Mouse (Mus musculus): ENCODE measurements around the gene Dgki.

Gene Dgki

DNA sequence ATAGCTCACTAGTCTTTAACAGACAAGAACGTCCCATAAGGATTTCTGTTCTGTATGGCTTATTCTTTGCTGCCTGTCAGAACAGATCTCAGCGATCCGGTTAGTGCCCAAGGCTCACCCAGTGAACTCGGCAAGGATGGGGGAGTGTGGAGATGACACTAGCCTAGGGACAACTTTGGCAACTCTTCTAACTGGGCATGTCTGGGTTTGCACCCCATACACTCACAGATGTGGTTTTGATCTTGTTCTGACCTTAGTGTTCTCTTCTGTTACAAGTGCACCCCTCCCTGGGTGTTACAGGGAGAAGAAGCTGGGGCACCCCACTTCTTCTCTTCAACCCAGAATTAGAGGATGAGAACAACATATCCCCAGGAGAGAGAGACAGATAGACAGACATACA, 1.0 kb downstream of the Dgki start:
- intact Hi-C loops (cut with DNase I) = no loop called here

DNA sequence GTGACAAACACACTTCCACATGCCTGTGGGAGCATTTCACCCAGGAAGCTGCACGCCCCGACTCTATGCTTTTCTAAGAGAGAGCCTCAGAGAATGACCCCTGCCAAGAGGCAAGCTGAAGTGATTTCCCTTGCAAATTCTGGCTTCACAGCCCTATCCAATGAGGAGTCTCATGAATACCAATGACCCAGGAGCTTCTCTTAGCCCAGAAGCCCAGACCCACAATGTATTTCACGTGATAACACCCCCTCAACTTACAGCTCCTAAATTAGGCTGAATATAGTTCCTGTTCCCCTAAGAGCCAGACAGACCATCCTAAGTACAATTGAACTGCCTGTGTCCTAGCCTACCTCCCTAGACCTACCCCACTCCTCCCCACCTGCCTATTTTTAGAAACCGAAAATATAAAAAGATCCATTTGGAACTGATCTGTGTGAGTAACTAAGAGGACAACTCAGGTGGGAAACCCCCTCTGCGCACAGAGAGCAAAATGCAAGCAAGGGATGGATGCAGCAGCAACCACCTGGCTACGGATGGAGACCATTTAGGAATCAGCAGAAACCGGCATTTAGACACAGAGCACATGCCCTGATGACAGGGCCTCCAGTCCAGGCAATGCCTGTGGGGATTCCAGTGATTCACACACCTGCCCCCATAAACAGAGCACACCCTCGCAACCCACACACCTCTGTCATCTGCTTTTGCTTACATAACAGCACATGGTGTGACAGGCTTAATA, 2.1 kb downstream of the Dgki start:
- intact Hi-C loops (cut with DNase I) = no loop called here

DNA sequence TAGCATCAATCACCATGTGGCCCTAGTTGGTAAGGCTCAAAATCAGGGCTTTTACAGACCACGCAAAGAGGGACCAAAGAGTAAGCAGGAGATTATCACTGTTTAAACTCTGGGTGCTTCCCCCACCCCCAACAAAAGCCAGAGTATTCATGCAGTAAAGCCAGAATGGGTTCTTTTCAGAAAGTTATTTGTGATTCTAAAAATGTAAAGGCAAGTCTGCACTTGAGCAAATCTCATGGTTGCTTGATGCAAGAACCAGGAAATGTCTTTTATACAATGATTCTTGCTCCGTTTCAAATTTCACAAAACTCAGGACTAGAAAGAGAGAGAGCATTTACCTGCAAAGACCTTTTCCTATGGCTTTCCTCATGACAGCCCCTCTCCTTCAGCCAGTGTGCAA, 7.9 kb downstream of the Dgki start:
- intact Hi-C loops (cut with DNase I) = no loop called here

DNA sequence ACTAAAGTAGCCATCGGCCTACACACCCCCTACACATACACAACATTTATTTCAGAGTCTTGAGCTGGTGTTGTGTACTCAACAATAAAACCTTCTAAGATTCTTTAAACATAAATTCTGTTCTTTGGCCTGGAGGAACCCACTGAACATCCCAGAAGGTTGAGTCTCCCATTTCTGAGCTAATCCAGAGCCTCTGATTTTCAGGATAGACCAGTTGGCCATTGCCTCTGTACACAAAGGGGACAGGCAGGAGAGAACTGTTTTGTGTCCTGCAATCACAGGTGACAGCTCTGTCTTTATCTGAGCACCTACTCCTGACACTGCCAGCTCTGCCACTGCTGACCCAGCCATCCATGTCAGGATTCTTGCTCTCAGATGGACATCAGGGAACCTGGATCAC, 8.8 kb downstream of the Dgki start:
- intact Hi-C loops (cut with DNase I) = no loop called here

DNA sequence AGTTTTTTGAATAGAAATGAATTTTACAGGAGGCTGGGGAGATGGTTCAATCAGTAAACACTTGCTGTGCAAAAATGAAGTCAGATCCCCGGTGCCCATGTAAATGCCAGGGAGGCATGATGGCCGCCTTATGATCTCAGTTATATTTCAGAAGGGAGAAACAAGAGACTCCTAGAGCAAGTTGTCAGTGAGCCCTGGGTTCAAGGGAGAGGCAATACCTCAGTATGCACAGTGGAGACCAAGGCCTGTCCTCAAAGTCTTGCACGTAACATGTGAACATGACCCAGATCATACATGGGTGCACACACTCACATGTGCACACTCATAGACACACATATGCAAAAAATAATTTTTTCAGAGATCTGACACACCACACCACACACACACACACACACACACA, 9.3 kb downstream of the Dgki start:
- intact Hi-C loops (cut with DNase I) = no loop called here

DNA sequence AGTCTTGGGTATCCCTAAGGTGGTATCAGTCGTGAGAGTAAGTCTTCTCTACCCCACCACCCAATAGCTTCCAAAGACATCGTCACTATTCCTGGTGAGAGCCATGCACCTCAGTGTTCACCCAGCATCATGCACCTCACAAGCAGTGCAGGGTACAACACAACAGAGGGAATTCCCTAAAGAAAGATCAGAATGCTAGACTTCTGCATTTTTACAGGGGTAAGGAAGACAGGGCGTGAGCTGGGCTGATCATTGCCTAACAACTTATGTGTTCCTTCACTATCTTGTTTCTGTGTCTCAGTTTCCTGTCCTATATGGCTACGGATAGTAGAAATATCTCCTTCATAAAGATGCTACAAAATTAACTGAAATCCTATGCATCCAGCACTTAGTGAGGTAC, 13.8 kb downstream of the Dgki start:
- intact Hi-C loops (cut with DNase I) = no loop called here

DNA sequence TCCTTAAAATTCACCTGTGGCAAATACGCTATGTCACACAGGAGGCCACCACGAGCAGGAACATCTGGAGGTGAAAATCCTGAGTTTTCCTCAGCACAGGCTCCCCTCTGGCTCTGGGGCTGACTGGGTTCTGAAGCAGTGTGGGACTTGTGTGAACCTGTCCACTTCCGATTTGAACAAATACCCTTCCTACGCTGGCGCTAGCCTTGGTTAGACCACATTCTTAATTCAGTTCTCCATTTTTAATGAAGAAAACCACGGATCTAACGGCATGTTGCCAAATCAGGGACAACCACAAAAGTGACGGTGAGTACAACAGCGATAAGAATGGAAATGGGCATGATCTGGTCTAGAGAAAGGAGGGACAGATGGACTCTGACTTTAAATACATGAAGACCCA, 15.1 kb downstream of the Dgki start:
- intact Hi-C loops (cut with DNase I) = no loop called here

DNA sequence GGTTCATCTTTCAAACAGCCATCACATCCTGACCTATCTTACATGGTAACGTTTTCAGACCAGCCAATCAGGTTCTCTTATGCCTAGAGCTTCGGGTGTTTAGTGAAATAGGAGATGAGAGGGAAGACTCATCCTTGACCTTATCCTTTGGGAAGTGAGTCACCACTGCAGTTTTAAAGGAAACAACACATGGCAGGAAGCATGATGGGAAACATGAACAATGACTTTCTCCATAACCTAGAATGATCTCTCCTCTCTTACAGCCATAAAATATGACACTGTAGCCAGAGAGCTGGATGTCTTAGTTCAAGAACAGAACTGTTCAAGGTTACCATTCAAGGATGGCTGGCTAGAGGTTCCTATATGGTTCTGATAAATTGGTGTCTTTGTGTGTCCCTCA, 16.6 kb downstream of the Dgki start:
- intact Hi-C loops (cut with DNase I) = no loop called here

DNA sequence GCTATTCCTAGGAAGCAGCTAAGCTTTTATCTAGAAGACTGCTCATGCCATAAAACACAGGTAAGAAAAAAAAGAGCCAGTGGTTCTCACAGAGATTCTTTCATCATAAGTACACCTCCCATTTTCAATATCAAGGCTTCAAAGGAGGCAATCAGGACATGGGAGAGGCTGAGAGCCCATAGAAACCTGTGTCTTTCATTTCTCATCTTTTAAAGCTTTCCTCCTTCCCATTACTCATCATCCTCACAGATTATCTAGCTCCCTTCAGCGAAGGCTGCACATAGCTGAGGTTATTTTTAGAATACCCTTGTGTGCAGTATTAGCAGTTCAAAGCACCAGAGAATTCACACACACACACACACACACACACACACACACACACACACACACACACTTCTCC, 17.3 kb downstream of the Dgki start:
- intact Hi-C loops (cut with DNase I) = no loop called here

DNA sequence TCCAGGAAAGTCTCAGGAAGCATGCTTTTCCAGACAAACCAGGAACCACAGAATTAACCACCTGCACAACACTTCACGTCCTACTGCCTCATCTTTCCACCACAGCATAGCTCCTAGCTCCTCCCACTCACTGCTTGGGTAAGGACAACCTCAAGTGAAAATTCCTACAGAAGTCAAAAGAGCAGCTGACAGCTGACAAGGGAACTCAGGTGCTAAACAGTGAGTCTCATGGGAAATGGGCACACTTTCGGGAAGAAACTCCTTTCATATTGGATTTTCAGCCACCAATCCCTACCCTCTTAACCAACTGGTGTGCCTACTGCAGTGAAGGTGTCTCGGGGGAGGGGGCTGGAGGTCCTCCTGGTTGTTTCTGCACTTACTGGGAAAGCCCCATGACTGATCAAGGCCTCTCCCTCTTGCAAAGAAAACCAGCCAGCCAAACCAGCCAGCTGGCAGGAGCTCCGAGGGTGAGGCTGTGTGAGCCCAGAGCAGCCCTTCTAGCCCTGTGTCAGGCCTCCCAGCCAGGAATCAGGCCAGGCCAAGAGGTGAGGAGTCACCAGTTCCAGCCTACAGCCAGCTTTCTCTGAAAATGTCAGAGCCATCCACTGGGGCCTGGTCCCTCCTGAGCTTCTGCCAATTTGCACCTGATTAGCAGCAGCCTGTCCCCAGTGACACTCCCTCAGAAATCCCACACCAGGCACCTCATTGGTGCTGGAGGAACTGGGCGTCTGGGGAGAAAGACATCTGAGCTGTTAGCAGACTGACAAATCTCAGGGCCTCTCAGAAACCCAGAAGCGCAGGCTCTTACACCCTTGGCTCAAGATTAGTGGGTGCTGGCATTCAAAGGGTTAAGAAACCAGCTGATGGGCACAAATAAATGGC, 22.9 kb downstream of the Dgki start:
- intact Hi-C loops (cut with DNase I) = loop anchor here (10.0 kb wide), 1 partner anchor 168 kb away; the partner anchor contains the start of gene Creb3l2

DNA sequence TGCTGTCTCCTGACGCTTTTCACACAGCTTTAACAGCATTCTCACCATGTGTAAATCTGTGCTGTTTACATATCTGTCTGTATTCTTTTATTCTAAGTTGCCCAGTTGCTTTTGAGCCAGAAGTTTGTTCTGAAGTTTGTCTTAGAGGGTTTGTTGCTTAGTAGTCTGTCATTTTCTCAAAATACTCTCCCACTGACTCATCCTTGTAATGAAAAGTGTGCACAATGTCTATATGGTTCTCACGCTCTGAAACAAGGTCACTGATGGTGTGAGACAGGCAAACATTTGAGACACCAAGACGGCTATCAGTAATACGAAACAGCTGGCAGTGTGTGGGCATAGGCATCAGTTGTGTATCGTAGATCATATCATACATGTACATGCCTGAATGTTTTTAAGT, 23.8 kb downstream of the Dgki start:
- intact Hi-C loops (cut with DNase I) = loop anchor here (10.0 kb wide), 1 partner anchor 169 kb away; the partner anchor contains the start of gene Creb3l2

DNA sequence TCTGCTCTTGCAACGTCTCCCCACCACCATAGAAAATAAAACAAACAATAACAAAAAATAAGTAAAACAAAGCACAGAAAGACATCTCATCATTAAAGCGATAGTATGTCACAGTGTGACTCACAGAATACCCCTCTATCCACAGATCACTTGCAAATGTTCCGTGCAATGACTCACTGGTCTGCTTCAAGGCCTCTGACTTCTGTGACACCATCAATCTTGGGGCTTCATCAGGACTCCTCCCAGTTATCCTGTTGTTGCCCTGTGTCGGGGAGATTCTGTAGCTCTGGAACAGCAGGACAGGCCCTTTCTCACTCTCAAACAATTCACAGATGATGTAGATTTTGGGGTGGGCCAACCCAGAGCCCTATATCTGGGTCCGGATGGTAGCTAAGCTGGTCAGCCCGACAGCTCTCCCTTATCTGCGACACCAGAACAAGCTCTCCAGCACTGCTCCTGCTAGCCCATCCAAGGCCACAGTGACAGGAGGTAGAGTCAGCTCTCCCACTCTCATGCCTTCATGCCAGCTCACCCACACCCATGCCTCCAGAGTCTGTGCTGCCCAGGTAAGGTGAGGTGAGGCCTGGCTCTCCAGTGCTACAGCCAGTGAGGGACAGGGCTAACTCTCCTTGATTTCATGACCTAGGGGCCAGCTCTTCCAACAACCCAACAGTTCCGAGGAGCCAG, 28.9 kb downstream of the Dgki start:
- intact Hi-C loops (cut with DNase I) = loop anchor here (10.0 kb wide), 1 partner anchor 174 kb away; the partner anchor contains the start of gene Creb3l2

DNA sequence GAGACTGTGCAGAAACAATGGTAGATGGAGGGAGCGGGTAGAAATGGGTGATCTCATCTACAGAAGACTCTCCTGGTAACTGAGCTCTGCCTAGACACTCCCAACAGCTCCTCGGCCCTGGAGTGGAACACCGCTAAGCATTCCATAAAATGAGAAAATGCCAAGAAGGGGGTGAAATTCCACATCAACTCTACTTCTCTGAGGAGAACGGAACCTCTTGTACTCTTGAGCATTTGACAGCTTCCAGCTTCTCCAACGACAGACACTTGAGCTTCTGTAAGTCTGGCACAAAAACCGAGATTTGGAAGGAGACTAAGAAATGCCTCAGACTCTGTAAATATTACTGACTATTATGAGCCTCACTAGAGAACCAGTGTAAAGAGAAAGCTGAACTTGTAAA, 31.4 kb downstream of the Dgki start:
- intact Hi-C loops (cut with DNase I) = loop anchor here (5.0 kb wide), 1 partner anchor 59 kb away; no protein-coding TSS in a partner anchor

DNA sequence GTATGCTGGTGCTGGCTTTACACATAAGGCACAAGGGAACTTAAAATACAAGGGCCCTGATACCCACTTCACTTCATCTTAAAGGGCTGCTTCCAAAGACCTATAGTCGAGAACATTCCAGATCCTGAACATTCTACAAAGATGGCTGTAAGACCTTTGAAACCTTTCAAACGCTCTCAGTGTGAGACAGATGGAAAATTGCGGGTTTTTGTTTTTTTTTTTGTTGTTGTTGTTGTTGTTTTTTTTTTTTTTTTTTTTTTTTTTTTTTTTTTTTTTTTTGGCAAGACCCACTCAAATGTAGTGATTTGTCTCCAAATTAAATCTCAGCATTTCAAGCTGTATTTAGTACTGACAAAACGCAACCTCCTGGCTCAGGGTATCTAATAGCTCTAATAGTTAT, 32.0 kb downstream of the Dgki start:
- intact Hi-C loops (cut with DNase I) = loop anchor here (5.0 kb wide), 1 partner anchor 59 kb away; no protein-coding TSS in a partner anchor

DNA sequence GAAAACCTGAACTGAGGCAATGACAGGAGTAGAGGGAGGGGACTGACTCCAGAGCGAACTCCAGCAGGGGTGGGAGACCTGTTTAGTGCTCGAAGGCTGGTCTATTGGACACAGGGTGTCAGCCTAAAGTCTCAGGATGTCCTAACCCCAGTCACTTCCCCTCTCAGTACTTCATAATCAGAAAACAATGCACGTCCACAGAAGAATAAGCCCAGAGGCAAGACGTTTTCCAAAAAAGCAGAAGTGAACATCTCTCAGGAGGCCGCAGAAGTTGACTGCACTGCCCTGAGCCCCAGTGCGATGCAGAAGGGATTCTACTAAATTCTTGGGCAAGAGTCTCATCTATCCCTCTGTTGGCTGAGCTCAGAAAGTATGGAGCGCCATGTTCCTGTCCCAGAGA, 37.5 kb downstream of the Dgki start:
- intact Hi-C loops (cut with DNase I) = no loop called here

DNA sequence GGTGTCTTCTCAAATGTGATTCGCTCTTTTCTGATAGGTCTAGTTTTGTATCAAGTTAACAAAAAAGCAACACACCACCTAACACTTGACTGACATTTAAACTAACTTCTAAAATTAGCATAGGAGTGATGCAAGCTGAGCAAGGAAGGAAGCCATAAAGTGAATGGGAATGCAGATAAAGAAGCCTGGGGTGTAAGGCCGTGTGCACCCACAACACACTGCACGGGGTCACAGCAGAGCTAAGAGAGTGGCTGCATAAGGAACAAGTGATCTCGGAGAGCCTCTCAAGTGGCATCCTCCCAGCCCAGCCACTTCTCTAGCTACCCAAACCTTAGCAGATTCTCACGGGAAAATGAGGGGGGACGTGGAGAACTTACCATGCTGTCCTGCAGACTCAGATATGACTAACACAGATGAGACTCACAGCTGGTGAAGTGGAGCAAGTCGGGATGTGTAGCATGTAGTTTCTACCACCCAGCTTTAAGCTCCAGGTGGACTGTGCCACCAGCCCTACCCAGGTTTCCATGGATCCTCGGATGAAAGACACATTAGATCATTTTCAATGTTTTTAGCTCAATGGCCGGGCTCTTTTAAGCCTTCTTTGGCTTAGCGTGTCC, 38.6 kb downstream of the Dgki start:
- intact Hi-C loops (cut with DNase I) = no loop called here

DNA sequence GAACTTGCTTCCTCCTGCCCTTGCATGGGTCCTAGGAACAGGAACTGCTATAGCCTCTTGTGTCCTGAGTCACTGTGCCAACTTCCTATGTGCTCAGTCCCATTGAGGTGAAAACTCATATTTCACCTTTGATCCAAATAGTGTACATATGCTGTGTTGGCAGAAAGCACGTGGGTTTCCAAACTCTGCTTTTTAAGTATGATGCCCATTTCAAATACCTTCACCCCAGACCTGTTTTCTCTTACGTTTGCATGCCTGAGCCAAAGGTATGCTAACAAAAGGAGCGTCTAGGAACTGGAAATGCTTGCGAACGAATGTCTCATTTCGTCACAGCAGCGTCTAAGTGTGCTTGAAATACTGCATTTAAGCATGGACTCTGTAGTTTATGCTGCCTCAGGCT, 41.3 kb downstream of the Dgki start:
- intact Hi-C loops (cut with DNase I) = no loop called here

DNA sequence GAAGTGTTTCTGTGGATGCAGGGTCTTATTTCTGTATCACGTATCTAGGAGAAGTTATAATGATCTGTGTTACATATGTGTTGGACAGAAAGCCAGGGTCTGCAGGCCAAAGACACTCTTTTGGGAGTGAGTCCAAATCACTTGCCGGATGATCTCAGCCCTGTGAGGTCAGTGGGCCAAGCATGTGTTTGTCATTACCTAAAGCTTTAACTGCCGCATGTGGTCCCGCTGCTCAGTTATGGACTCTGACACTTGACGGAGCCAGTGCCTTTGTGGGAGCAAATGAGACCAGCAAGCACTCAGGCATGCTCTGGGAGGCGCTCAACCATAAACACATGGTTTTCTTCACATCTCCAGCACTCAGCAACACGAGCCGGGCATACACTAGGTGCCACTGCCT, 45.8 kb downstream of the Dgki start:
- intact Hi-C loops (cut with DNase I) = no loop called here

DNA sequence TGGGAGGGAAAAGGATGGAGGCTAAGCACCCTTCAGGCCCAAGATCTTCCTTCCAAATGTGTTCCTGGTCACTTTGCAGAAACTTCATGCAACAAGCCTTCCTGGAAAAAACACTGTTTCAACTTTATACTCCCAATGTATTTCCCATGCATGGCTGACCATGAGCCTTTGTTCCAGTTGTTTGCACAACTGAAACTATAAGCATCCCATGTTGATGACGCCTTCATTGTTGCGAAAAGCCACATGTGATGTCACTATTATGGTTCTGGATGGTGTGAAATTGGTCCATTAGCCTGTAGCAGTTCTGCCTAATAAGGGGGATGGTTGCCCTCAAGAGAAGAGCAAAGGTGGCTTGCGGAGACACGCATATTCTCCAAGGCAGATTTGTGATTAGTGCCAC, 47.4 kb downstream of the Dgki start:
- intact Hi-C loops (cut with DNase I) = no loop called here

DNA sequence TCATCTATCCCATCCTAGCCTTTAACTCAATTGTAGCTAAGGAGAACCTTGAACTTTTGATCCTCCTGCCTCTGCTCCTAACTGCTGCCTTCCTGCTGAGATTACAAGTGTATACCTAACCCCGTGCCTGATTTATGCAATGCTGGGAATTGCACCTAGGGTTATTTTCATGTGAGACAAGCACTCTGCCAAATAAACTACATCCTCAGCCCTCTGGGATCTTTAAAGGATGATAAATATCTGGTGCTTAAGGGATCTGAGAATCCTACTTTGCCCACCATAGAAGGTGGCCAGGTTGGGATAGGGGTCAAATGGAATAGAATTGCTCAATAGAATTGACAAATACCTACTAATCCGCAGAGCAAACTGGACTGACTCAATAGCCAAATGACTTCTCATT, 49.3 kb downstream of the Dgki start:
- intact Hi-C loops (cut with DNase I) = no loop called here

DNA sequence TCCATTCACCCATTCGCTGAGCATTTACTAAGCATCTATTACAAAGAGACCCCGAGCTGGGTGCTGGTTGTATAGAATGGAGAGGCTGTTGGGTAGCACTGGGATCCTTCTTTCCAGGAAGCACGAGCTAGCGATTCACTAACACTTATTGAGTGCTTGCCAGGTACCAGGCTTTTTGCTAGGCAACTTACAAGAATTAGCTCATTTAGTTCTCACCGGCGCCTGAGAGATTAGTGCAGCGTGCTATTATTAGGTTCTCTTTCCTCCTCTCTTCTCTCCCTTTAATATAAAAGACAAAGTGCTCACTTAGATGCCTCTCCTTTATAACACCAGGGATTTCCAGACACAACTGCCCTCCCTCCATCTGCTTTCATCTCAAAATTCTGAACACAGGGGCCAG, 54.2 kb downstream of the Dgki start:
- intact Hi-C loops (cut with DNase I) = no loop called here
